Mouse (Mus musculus): ENCODE results near the gene Gm10972.
"Not testable (repeated sequence)": the region's sequence is repeated elsewhere in the genome, so short reads cannot be mapped to it uniquely, and the experiment has no call there.

The Gm10972 gene

DNA sequence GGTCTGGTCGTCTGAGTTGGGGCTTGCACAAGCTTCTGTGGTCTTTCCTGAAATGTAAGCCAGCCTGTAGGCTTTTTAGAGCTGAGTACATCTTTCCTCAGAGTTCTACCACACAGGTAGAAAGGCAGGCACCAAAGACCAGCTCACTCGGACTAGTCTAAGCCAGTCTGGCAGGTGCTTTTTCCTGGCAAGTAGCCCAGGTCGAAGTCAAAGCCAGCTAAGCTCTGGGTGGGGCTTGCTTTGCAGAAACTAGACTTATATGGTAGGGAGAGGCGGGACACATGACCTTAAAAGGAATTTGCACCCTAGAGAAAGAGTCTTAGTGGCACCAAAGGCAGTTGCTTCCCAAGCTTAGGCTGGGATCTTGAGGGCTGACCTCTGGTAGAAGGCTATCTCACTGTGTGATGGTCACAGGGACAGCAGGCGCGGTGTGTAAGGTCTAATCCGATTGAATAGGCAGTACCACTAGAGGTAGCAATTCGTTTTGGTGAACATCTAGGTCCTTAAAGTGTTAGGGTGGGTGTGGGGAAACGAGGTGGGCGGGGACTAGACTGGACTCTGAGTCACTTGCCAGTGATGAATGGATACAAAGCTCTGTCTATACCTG, 16.3 kb downstream of the Gm10972 start:
- peak; percentile 7 to 8 for DNase-seq

DNA sequence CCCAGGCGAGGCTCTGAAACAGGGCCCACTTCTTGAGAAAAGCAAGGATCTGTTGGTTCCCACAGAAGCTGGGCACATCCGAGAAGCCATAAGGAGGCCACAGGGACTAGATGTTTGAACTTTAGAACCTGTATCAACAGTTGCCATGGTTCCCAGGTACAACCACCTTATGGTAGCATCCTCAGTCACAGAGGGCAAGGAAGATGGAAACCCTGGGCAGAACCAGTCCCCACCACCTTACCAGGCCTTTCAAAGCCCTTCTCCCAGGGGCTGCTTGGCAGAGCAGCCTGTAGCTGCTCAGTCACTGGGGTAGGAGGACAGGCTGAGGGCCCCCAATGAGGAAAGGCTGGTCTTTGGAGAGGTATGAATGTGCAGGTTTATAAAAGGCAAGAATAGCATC, 17.9 kb downstream of the Gm10972 start:
- DNase-seq: not testable (repeated sequence)

DNA sequence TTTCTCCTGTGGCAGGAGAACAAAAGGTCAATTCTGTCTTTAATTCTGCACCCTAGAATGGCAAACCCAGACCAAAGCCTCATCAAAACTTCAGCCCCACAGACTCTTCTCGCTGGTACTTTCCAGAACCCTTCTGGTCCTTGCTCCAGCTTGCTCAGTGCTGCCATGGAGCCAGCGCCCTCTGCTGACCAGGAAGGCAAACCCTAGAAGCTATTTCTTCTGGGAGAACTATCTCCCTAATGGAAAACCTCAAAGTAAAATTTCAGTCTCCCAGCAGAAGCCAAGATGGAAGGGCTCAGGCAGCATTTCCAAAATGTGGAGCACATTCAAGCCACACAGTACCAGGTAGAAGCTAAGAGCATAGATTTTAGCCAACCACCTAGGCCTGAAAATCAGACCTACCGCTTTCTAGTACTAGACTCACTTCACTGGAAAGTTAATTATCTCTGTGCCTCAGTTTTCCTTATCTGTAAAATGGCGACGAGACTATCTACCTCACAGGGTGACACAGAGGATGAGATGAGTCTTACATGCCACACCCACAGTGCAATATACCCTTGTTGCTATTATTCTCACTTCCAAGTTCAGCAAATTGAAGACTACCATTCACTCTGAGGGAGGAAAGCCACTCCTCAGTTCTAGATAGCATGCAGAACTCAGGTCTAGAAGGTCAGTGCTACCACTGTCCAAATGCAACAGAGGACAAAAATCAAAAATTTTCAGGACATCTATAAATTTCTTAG, 22.3 kb downstream of the Gm10972 start:
- DNase-seq: not testable (repeated sequence)

DNA sequence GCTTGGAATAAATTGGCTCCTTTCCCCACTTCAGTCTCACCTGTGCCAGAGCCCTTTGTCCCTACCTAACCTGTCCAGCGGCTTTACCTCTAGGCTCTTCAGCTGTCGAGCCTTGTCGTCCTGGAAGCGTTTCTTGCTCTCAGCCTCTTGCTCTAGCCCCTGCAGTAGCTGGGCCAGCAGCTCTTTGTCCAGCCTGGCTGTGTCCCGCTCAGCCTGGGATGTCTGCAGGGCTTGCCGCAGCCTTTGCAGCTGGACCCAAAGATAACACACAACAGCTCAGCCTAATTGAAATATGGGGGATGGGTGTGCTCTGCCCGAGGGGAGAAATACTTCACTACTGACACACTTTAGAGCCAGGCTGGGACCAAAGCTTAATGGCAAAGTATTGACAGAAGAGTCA, 23.0 kb downstream of the Gm10972 start:
- not testable (repeated sequence) for DNase-seq

DNA sequence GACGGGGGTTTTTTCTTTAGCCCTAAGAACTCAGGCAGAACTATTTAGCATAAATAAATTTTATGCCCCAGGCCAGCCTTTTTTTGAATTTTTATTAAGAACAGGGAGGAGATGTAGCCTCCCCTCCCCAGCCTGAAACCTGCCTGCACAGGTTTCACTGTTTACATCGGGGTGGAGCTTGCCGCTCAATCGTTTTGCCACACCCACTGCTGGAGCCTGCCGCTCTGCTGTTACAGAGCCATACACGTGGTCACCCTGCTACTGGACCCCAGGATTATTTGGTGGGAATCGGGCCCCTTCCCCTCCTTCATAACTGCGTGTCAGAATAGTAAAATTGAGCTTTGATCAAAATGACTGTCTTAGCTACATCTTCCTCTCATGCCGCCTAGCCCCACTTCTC, 32.2 kb downstream of the Gm10972 start:
- DNase-seq: not testable (repeated sequence)

DNA sequence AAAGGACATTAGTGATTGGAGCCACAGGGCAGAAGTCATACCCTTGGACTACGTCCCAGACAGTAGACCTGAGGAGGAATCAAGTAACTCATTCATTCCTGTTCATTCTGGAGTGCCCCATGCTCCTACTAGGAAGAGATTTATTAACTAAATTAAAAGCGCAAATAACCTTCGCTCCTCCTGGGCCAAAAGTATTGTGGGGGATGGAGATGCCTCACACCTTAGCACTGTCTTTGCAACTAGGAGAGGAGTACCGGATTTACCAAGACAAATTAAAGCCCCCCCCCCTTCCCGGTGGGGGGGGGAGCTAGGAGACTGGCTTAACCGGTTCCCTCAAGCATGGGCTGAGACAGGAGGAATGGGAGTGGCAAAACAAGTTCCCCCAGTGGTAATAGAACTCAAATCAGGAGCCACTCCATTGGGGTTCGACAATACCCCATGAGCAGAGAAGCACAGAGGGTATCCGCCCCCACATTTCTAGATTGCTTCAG, 36.5 kb downstream of the Gm10972 start:
- no peak for DNase-seq

DNA sequence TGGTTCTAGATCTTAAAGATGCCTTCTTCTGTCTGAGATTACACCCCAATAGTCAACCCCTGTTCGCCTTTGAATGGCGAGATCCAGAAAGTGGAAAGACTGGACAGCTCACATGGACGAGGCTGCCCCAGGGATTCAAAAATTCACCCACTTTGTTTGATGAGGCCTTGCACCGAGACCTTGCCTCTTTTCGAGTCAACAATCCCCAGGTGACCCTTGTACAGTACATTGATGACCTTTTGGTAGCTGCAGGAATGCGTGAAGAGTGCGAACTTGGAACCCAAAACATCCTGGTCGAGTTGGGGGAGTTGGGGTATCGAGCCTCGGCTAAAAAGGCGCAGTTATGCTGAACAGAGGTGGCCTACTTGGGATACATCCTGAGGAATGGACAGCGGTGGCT, 37.1 kb downstream of the Gm10972 start:
- DNase-seq: not testable (repeated sequence)

DNA sequence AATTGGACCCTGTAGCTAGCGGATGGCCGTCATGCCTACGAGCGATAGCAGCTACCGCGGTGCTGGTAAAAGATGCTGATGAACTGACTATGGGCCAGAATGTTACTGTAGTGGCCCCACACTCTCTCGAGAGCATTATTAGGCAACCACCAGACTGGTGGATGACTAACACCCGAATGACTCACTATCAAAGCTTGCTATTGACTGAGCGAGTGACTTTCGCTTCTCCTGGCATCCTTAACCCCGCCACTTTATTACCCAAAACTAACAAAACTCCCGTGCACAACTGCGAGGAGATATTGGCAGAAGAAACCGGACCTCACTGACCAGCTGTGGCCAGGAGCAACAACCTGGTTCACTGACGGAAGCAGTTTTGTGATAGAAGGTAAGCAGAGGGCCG, 37.9 kb downstream of the Gm10972 start:
- no peak for DNase-seq

DNA sequence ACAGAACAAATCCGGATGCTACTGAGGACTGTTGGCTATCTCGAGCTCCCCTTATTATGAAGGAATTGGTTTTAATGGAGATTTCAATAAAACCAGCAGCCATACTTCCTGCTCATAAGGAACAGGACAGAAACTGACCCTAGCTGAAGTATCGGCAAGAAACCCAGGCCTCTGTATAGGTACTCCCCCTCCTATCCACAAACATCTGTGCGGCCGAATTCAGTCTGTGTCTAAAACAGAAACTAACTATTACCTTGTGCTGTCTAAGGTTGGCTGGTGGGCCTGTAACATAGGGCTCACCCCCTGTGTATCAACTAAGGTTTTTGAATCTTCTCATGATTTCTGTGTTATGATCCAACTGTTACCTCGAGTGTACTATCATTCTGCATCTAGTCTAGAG, 40.7 kb downstream of the Gm10972 start:
- DNase-seq: no peak

DNA sequence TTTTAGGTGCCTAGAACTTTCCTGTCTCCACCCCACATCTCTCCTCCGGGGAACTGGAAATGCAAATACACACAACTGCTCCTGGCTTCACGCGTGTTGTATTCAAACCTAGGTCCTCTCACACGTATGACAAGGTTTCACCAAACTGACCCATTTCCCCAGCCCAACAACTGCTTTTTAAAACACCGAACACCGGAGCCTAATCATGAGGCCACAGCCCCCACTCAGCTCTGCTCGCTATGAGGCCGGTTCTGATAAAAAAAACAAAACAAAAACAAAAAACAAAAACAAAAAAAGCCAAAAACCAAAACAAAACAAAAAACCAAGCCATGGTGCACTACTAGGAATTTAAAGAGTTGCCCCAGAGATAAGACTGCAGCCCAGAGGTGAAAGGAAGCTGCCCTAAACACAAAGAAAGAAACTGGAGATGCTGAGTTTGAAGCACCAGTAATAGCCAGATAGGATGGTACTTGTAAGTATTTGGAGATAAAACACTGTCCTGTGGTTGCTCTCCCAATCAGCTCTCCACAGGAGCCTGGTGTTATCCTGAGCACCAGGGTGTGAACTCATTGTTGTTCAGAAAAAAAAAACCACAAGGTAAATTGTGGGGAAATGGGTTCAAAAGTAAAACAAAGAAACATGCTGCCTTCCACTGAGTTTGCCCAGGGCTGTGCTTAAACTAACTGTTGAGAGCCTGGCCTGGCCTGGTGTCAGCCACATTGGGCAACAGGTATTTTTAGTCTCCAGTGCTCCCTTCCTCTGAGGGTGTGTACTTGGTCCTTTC, 43.3 kb downstream of the Gm10972 start:
- DNase-seq: not testable (repeated sequence)

DNA sequence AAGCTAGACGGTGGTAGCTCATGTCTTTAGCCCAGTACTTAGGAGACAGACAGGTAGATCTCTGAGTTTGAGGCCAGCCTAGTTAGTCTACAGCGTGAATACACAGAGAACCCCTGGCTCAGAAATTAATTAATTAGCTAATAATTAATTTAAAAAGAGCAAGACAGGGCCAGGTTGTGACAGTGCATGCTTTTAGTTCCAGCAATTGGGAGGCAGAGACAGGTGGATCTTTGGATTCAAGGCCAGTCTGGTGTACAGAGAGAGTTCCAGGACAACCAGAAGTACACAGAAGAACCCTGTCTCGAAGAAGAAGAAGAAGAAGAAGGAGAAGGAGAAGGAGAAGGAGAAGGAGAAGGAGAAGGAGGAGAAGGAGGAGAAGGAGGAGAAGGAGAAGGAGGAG, 45.8 kb downstream of the Gm10972 start:
- not testable (repeated sequence) for DNase-seq

DNA sequence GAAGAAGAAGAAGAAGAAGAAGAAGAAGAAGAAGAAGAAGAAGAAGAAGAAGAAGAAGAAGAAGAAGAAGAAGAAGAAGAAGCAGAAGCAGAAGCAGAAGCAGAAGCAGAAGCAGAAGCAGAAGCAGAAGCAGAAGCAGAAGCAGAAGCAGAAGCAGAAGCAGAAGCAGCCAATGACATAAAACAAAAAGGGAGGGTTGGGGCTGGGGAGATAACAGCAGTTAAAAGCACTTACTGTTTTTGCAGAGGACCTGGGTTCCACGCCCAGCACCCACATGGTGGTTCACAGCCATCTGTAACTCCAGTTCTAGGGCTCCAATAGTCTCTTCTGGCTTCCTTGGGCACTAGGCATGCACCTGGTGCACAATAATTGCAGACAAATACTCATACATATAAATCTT, 46.3 kb downstream of the Gm10972 start:
- DNase-seq: not testable (repeated sequence)

DNA sequence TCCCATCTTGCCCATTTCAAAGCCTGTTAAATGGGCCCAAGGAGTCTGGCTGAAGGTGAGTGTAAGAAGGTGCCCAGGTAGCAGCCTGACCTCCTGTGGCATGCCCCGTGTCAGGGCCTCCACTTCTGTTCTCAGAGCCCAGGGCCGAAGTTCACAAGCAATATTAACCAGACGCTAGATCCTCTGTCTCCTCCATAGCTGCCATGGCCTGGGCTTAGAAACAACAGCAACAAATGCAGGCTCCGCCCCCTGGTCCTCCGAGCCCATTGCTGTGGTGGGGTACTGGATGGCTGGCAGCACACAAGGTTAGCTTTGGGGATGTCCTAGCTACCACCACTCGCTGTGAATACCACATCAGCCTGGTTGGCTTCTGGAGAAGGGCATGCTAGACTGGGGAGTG, 47.2 kb downstream of the Gm10972 start:
- not testable (repeated sequence) for DNase-seq

DNA sequence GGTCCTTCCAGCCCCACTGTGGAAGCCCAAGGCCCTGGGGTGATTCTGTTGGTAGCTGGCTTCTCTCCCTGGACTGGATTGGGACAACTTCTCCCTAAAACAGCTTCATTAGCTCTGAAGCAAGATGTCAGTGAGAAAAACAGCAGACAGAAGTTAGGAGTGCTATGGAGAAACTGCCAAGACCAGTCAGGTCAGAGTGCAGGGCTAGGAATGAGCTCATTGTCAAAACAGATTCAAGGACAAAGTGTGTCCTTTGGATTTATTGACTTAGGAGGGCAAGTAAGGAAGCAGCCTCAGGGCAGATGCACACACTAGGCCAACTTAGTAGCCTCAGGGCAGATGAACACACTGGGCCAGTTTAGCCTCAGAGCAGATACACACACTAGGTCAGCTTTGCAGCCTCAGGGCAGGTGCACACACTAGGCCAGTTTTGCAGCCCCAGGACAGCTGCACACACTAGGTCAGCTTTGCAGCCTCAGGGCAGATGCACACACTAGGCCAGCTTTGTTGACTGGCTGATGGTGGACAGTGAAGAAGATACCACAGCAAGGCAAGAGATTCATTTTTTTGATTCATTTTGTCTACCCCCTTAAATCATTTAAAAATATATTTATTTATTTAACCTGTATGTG, 47.8 kb downstream of the Gm10972 start:
- DNase-seq: no peak

DNA sequence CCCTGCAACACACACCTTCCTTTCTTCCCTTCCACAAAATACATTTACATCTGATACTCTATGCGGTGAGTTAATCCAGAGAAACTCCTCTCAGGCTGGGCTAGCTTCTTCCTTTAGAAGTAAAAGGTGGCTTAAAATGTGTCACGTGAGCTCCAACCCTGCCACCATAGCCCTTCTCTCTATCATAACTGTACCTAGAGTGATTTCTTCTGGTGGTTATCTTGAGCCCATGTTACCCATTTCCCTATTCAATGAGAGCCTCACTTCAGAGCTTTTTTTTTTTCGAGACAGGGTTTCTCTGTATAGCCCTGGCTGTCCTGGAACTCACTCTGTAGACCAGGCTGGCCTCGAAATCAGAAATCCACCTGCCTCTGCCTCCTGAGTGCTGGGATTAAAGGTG, 48.8 kb downstream of the Gm10972 start:
- not testable (repeated sequence) for DNase-seq

Measured in cerebellum, postnatal 36 days (tissue).